Mouse (Mus musculus): ENCODE measurements around the gene Tmem223.

- TF ChIP-seq CTCF (IDR thresholded peaks at IDR 0.05; ENCODE audit: low read depth): no peak
- TF ChIP-seq EP300 (IDR thresholded peaks at IDR 0.05; ENCODE audit: low read depth): peak; percentile 1; the same call in 1 of the 2 replicates
Observed at GRCm38 (mm10) chr19:8723574-8724346, 47.0 kb upstream of the Tmem223 start.
